Mouse (Mus musculus): ENCODE measurements around the gene BC037034. TPM values are rescaled to one million over a fixed set of nuclear protein-coding genes. Genes with fewer than 3 reads are reported as not detected.
"Not testable (repeated sequence)": the region's sequence is repeated elsewhere in the genome, so short reads cannot be mapped to it uniquely, and the experiment has no call there.

The BC037034 gene
- total and polyA plus RNA-seq, 3 experiments: 24.6 to 139 (median 41.8) TPM

GRCm38 (mm10) chr5:138222111-138222510 lies 41.7 kb downstream of the BC037034 start:
- TF ChIP-seq GATA1 (IDR thresholded peaks at IDR 0.05; ENCODE audit: borderline replicate concordance, low read length): no peak
- peak; percentile 78 for TF ChIP-seq CTCF (IDR thresholded peaks at IDR 0.05; ENCODE audit: low read depth, low read length)
- no peak overlapping the region for H3K4me3 ChIP-seq (ENCODE audit: low read depth, low read length)
- H3K36me3 ChIP-seq (replicated peaks): no peaks in the 10 kb centered on the region
- peak; percentile 73 for DNase-seq (ENCODE audit: low spot score)
- H3K9me3 ChIP-seq (replicated peaks): no peaks in the 10 kb centered on the region
- peak; percentile 48; the same call in 1 of the 2 replicates for ATAC-seq (ENCODE audit: extremely low read depth, insufficient number of reproducible peaks, low FRiP score, poor library complexity, severe bottlenecking)
- H3K27me3 ChIP-seq (ENCODE audit: insufficient read depth, low read length): no peaks in the 10 kb centered on the region; the same call in none of the 2 replicates
- H3K4me1 ChIP-seq (ENCODE audit: insufficient read depth, low read depth, low read length): no peaks in the 10 kb centered on the region

- Histone ChIP-seq H3K9me3 (replicated peaks) (no peaks in the 10 kb centered on the region; the same call in 1 of the 2 replicates), H3K36me3 (replicated peaks) (no peaks in the 10 kb centered on the region), H3K4me3 (ENCODE audit: low read depth, low read length) (no peak overlapping the region), H3K27me3 (ENCODE audit: insufficient read depth, low read length) (no peaks in the 10 kb centered on the region; the same call in none of the 2 replicates), H3K4me1 (ENCODE audit: insufficient read depth, low read depth, low read length) (no peaks in the 10 kb centered on the region)
- no peak for TF ChIP-seq CTCF (IDR thresholded peaks at IDR 0.05; ENCODE audit: low read depth, low read length)
- no peak for TF ChIP-seq GATA1 (IDR thresholded peaks at IDR 0.05; ENCODE audit: borderline replicate concordance, low read length)
- no peak for TF ChIP-seq TAL1 (conservative IDR thresholded peaks at IDR 0.05; ENCODE audit: low read depth, low read length)
- no peak for TF ChIP-seq GATA2 (IDR thresholded peaks at IDR 0.05; ENCODE audit: borderline replicate concordance, low read depth, low read length)
- TF ChIP-seq POLR2AphosphoS5 (IDR thresholded peaks at IDR 0.05; ENCODE audit: insufficient replicate concordance, low read depth, low read length): no peak
- no peak for DNase-seq (ENCODE audit: low spot score)
- ATAC-seq (ENCODE audit: extremely low read depth, insufficient number of reproducible peaks, low FRiP score, poor library complexity, severe bottlenecking): no peak
Measured at GRCm38 (mm10) chr5:138219864-138220263, 44.0 kb downstream of the BC037034 start.

GRCm38 (mm10) chr5:138216632-138217031 lies 47.2 kb downstream of the BC037034 start:
- H3K4me3 ChIP-seq (ENCODE audit: low read depth, low read length); H3K36me3 ChIP-seq (replicated peaks); DNase-seq (ENCODE audit: low spot score); H3K9me3 ChIP-seq (replicated peaks); H3K27me3 ChIP-seq (ENCODE audit: insufficient read depth, low read length); H3K4me1 ChIP-seq (ENCODE audit: insufficient read depth, low read depth, low read length); ATAC-seq (ENCODE audit: extremely low read depth, insufficient number of reproducible peaks, low FRiP score, poor library complexity, severe bottlenecking): not testable (repeated sequence)

Other genes with a start within 250 kb of the BC037034 start
- not detected in 2 replicates for gene Smok3a, start 242.8 kb downstream of the BC037034 start, total RNA-seq (2014; fragmentation: Nextera tagmentation)
- gene Smok3a, start 242.8 kb downstream of the BC037034 start, total RNA-seq (2017): 0.22 TPM in 1 of 2 replicates, not detected in the other
- gene Smok3a, start 242.8 kb downstream of the BC037034 start, polyA plus RNA-seq (2012): not detected in 2 replicates
- not detected in 2 replicates for gene Smok3b, start 242.6 kb downstream of the BC037034 start, total RNA-seq (2014; fragmentation: Nextera tagmentation)
- not detected in 2 replicates for gene Smok3b, start 242.6 kb downstream of the BC037034 start, total RNA-seq (2017)
- not detected in 2 replicates for gene Smok3b, start 242.6 kb downstream of the BC037034 start, polyA plus RNA-seq (2012)
- gene Smok3c, start 210.8 kb downstream of the BC037034 start, total RNA-seq (2014; fragmentation: Nextera tagmentation): not detected in 2 replicates
- gene Smok3c, start 210.8 kb downstream of the BC037034 start, total RNA-seq (2017): 0.11 TPM in 1 of 2 replicates, not detected in the other
- not detected in 2 replicates for gene Smok3c, start 210.8 kb downstream of the BC037034 start, polyA plus RNA-seq (2012)
- gene Zkscan1, start 178.9 kb downstream of the BC037034 start, total RNA-seq (2014; fragmentation: Nextera tagmentation): 57.8 and 66.5 TPM in 2 replicates
- 22.2 and 26.7 TPM in 2 replicates for gene Zkscan1, start 178.9 kb downstream of the BC037034 start, total RNA-seq (2017)
- 2.0 and 2.4 TPM in 2 replicates for gene Zkscan1, start 178.9 kb downstream of the BC037034 start, polyA plus RNA-seq (2012)
- 24.5 and 33.7 TPM in 2 replicates for gene Zscan21, start 147.1 kb downstream of the BC037034 start, total RNA-seq (2014; fragmentation: Nextera tagmentation)
- gene Zscan21, start 147.1 kb downstream of the BC037034 start, total RNA-seq (2017): 14.1 and 15.6 TPM in 2 replicates
- 1.2 and 2.8 TPM in 2 replicates for gene Zscan21, start 147.1 kb downstream of the BC037034 start, polyA plus RNA-seq (2012)
- 22.2 and 23.7 TPM in 2 replicates for gene Zfp113, start 108.3 kb downstream of the BC037034 start, total RNA-seq (2014; fragmentation: Nextera tagmentation)
- gene Zfp113, start 108.3 kb downstream of the BC037034 start, total RNA-seq (2017): 8.0 and 8.5 TPM in 2 replicates
- 0.36 and 0.66 TPM in 2 replicates for gene Zfp113, start 108.3 kb downstream of the BC037034 start, polyA plus RNA-seq (2012)
- gene Cops6, start 103.0 kb downstream of the BC037034 start, total RNA-seq (2014; fragmentation: Nextera tagmentation): 148 and 206 TPM in 2 replicates
- gene Cops6, start 103.0 kb downstream of the BC037034 start, total RNA-seq (2017): 45.0 and 48.7 TPM in 2 replicates
- gene Cops6, start 103.0 kb downstream of the BC037034 start, polyA plus RNA-seq (2012): 104 and 107 TPM in 2 replicates
- gene Ap4m1, start 92.0 kb downstream of the BC037034 start, total RNA-seq (2014; fragmentation: Nextera tagmentation): 20.4 and 21.1 TPM in 2 replicates
- gene Ap4m1, start 92.0 kb downstream of the BC037034 start, total RNA-seq (2017): 26.7 and 29.2 TPM in 2 replicates
- 12.7 and 22.6 TPM in 2 replicates for gene Ap4m1, start 92.0 kb downstream of the BC037034 start, polyA plus RNA-seq (2012)
- gene Mcm7, start 91.6 kb downstream of the BC037034 start, total RNA-seq (2014; fragmentation: Nextera tagmentation): 187 and 233 TPM in 2 replicates
- gene Mcm7, start 91.6 kb downstream of the BC037034 start, total RNA-seq (2017): 347 and 390 TPM in 2 replicates
- 36.3 and 104 TPM in 2 replicates for gene Mcm7, start 91.6 kb downstream of the BC037034 start, polyA plus RNA-seq (2012)
- gene Taf6, start 76.6 kb downstream of the BC037034 start, total RNA-seq (2014; fragmentation: Nextera tagmentation): 69.4 and 73.0 TPM in 2 replicates
- gene Taf6, start 76.6 kb downstream of the BC037034 start, total RNA-seq (2017): 45.7 and 48.8 TPM in 2 replicates
- 33.2 and 34.8 TPM in 2 replicates for gene Taf6, start 76.6 kb downstream of the BC037034 start, polyA plus RNA-seq (2012)
- 10.7 and 20.2 TPM in 2 replicates for gene Cnpy4, start 76.5 kb downstream of the BC037034 start, total RNA-seq (2014; fragmentation: Nextera tagmentation)
- 31.1 and 31.5 TPM in 2 replicates for gene Cnpy4, start 76.5 kb downstream of the BC037034 start, total RNA-seq (2017)
- gene Cnpy4, start 76.5 kb downstream of the BC037034 start, polyA plus RNA-seq (2012): 1.0 and 1.3 TPM in 2 replicates
- 1.7 and 2.1 TPM in 2 replicates for gene Mblac1, start 69.7 kb downstream of the BC037034 start, total RNA-seq (2014; fragmentation: Nextera tagmentation)
- 3.8 and 4.2 TPM in 2 replicates for gene Mblac1, start 69.7 kb downstream of the BC037034 start, total RNA-seq (2017)
- 2.5 TPM in 2 replicates for gene Mblac1, start 69.7 kb downstream of the BC037034 start, polyA plus RNA-seq (2012)
- not detected in 2 replicates for gene Nxpe5, start 38.1 kb downstream of the BC037034 start, total RNA-seq (2014; fragmentation: Nextera tagmentation)
- 0.12 and 0.38 TPM in 2 replicates for gene Nxpe5, start 38.1 kb downstream of the BC037034 start, total RNA-seq (2017)
- not detected in 2 replicates for gene Nxpe5, start 38.1 kb downstream of the BC037034 start, polyA plus RNA-seq (2012)
- gene Lamtor4, start 8.6 kb downstream of the BC037034 start, total RNA-seq (2014; fragmentation: Nextera tagmentation): 13.3 and 14.5 TPM in 2 replicates
- 22.9 and 33.1 TPM in 2 replicates for gene Lamtor4, start 8.6 kb downstream of the BC037034 start, total RNA-seq (2017)
- 51.8 and 51.9 TPM in 2 replicates for gene Lamtor4, start 8.6 kb downstream of the BC037034 start, polyA plus RNA-seq (2012)
- not detected in 2 replicates for gene Gal3st4, start 8.8 kb upstream of the BC037034 start, total RNA-seq (2014; fragmentation: Nextera tagmentation)
- 0.06 and 0.27 TPM in 2 replicates for gene Gal3st4, start 8.8 kb upstream of the BC037034 start, total RNA-seq (2017)
- gene Gal3st4, start 8.8 kb upstream of the BC037034 start, polyA plus RNA-seq (2012): not detected in 2 replicates
- not detected in 2 replicates for gene Gm43720, start 15.9 kb upstream of the BC037034 start, total RNA-seq (2014; fragmentation: Nextera tagmentation)
- 0.05 and 0.06 TPM in 2 replicates for gene Gm43720, start 15.9 kb upstream of the BC037034 start, total RNA-seq (2017)
- not detected in 2 replicates for gene Gm43720, start 15.9 kb upstream of the BC037034 start, polyA plus RNA-seq (2012)
- not detected in 2 replicates for gene Gpc2, start 16.0 kb upstream of the BC037034 start, total RNA-seq (2014; fragmentation: Nextera tagmentation)
- 0.06 TPM in 1 of 2 replicates, not detected in the other for gene Gpc2, start 16.0 kb upstream of the BC037034 start, total RNA-seq (2017)
- gene Gpc2, start 16.0 kb upstream of the BC037034 start, polyA plus RNA-seq (2012): not detected in 2 replicates
- 3.8 TPM in 1 of 2 replicates, not detected in the other for gene Stag3, start 16.2 kb upstream of the BC037034 start, total RNA-seq (2014; fragmentation: Nextera tagmentation)
- 0.06 and 0.44 TPM in 2 replicates for gene Stag3, start 16.2 kb upstream of the BC037034 start, total RNA-seq (2017)
- gene Stag3, start 16.2 kb upstream of the BC037034 start, polyA plus RNA-seq (2012): not detected in 2 replicates
- gene Pvrig, start 77.9 kb upstream of the BC037034 start, total RNA-seq (2014; fragmentation: Nextera tagmentation): not detected in 2 replicates
- not detected in 2 replicates for gene Pvrig, start 77.9 kb upstream of the BC037034 start, total RNA-seq (2017)
- not detected in 2 replicates for gene Pvrig, start 77.9 kb upstream of the BC037034 start, polyA plus RNA-seq (2012)
- gene Zfp157, start 177.4 kb upstream of the BC037034 start, total RNA-seq (2014; fragmentation: Nextera tagmentation): 35.8 and 37.6 TPM in 2 replicates
- gene Zfp157, start 177.4 kb upstream of the BC037034 start, total RNA-seq (2017): 11.8 and 14.9 TPM in 2 replicates
- 1.1 and 2.5 TPM in 2 replicates for gene Zfp157, start 177.4 kb upstream of the BC037034 start, polyA plus RNA-seq (2012)